19 mouse cellular contexts compared by ENCODE assay signal in the genomic region with DNA sequence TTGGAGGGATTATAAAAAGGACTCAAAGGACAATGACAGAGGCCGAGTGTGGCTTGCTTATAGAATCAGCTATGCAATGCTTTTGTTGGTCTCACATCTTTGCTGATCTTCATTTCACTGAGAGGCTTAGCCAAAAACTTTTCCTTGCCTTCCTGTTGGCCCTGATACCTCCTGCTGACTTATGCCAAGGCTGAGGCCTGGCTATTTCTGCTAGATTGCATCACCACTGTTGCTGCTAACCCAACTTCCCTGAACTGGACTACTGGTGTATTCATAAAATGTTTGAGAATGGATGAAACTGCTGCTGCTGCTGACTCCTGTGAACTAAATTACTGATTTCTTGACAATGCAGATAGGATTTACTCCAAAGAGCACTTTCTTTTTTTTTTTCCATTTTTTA.
DNase-seq lines count a peak whose midpoint lies in the region; ATAC-seq lines count a peak whose summit lies in the region.
"Had no signal": no experiment of that assay in that cellular context is flagged by ENCODE, and none has a peak within 500 bp of the region (broad histone marks: within the 10 kb centered on the region; RNA-seq: fewer than 3 reads in every experiment).

No protein-coding gene starts in this region.

- H3K9ac ChIP-seq in heart, embryonic 11.5 days (ENCODE audit: low read depth, low read length), result no peak overlapping the region
- H3K9ac ChIP-seq: liver, embryonic 12.5 days; lung, embryonic 14.5 days; neural tube, embryonic 13.5 days had no signal

- no peak overlapping the region for H3K4me3 ChIP-seq in heart, embryonic 11.5 days (ENCODE audit: low read depth, low read length)
- H3K4me3 ChIP-seq in limb, embryonic 10.5 days, result no peak overlapping the region
- H3K4me3 ChIP-seq: embryonic facial prominence, embryonic 10.5 days; heart, adult 2 months; layer of hippocampus, adult 2 months; liver, embryonic 12.5 days; neural tube, embryonic 13.5 days had no signal

- H3K4me2 ChIP-seq in heart, embryonic 11.5 days, result no peak overlapping the region
- H3K4me2 ChIP-seq: liver, embryonic 12.5 days; lung, embryonic 14.5 days; neural tube, embryonic 13.5 days had no signal

- H3K9me3 ChIP-seq in heart, embryonic 11.5 days (replicated peaks; ENCODE audit: control insufficient read depth, low read length), result no peaks in the 10 kb centered on the region
- H3K9me3 ChIP-seq in limb, embryonic 10.5 days (replicated peaks), result no peaks in the 10 kb centered on the region
- H3K9me3 ChIP-seq: embryonic facial prominence, embryonic 10.5 days; liver, embryonic 12.5 days; neural tube, embryonic 13.5 days had no signal

- H3K36me3 ChIP-seq in heart, embryonic 11.5 days (ENCODE audit: control insufficient read depth, insufficient read depth, low read length), result no peaks in the 10 kb centered on the region
- H3K36me3 ChIP-seq in limb, embryonic 10.5 days, result no peaks in the 10 kb centered on the region
- H3K36me3 ChIP-seq: embryonic facial prominence, embryonic 10.5 days; liver, embryonic 12.5 days had no signal

- no peak for ATAC-seq in heart, embryonic 11.5 days (replicated peaks; ENCODE audit: insufficient number of reproducible peaks, low FRiP score, low TSS enrichment)
- ATAC-seq in megakaryocyte, adult 5-6 weeks (ENCODE audit: poor library complexity, severe bottlenecking), result peak; percentile 54; the same call in 1 of the 2 replicates
- ATAC-seq: liver, embryonic 12.5 days had no signal

- H3K4me1 ChIP-seq in heart, embryonic 11.5 days (ENCODE audit: control insufficient read depth, insufficient read depth, low read length), result no peaks in the 10 kb centered on the region
- no peaks in the 10 kb centered on the region for H3K4me1 ChIP-seq in limb, embryonic 10.5 days
- H3K4me1 ChIP-seq: embryonic facial prominence, embryonic 10.5 days; liver, embryonic 12.5 days; neural tube, embryonic 13.5 days had no signal

- H3K27ac ChIP-seq in heart, embryonic 11.5 days (ENCODE audit: low read depth, low read length), result no peak overlapping the region
- H3K27ac ChIP-seq in limb, embryonic 10.5 days, result no peak overlapping the region
- H3K27ac ChIP-seq: embryonic facial prominence, embryonic 10.5 days; heart, adult 2 months; layer of hippocampus, adult 2 months; liver, embryonic 12.5 days; neural tube, embryonic 13.5 days; stomach, postnatal 0 days had no signal

- intact Hi-C loops in heart, postnatal 14 days (cut with DNase I), result no loop called here
- intact Hi-C loops in left cerebral cortex, postnatal 4 days (cut with DNase I), result no loop called here

- DNase-seq in adrenal gland, postnatal 10 days, result peak; percentile 20
- no peak for DNase-seq in adrenal gland, postnatal 25 days
- DNase-seq in heart, postnatal 14 days, result peak; percentile 4 to 7
- DNase-seq in adrenal gland, postnatal 14 days, result peak; percentile 35
- DNase-seq in left cerebral cortex, postnatal 4 days, result no peak
- no peak for DNase-seq in limb, embryonic 10.5 days (ENCODE audit: low spot score)
- DNase-seq: cerebellum, postnatal 14 days; kidney, adult 18-20 months; kidney, postnatal 10 days; lung, embryonic 14.5 days; right cerebral cortex, postnatal 25 days had no signal

- 67% methylated on average over 1 of the region's 1 CpGs for WGBS in heart, embryonic 11.5 days (ENCODE audit: insufficient replicate concordance)
- 100% methylated on average over 1 of the region's 1 CpGs for WGBS in limb, embryonic 10.5 days

- no peaks in the 10 kb centered on the region for H3K27me3 ChIP-seq in heart, embryonic 11.5 days (ENCODE audit: control insufficient read depth, insufficient read depth, low read length)
- H3K27me3 ChIP-seq in limb, embryonic 10.5 days (ENCODE audit: low read depth, poor library complexity, severe bottlenecking), result no peaks in the 10 kb centered on the region
- H3K27me3 ChIP-seq: liver, embryonic 12.5 days; neural tube, embryonic 13.5 days had no signal

Comparison
In these comparisons a context has a peak if more than half of its experiments do, and no peak if none do; other contexts are left out.
1. DNase-seq: peak in adrenal gland, postnatal 10 days (single experiment), heart, postnatal 14 days (2 of 2) and adrenal gland, postnatal 14 days (single experiment); none in adrenal gland, postnatal 25 days (single experiment), left cerebral cortex, postnatal 4 days (single experiment) and limb, embryonic 10.5 days (single experiment).